Mouse (Mus musculus): ENCODE results near the gene Nck2. TPM values are rescaled to one million over a fixed set of nuclear protein-coding genes. Genes with fewer than 3 reads are reported as not detected.

The Nck2 gene
- total RNA-seq, 2 experiments from 2014 or later = 18.6 to 24.1 TPM

DNA sequence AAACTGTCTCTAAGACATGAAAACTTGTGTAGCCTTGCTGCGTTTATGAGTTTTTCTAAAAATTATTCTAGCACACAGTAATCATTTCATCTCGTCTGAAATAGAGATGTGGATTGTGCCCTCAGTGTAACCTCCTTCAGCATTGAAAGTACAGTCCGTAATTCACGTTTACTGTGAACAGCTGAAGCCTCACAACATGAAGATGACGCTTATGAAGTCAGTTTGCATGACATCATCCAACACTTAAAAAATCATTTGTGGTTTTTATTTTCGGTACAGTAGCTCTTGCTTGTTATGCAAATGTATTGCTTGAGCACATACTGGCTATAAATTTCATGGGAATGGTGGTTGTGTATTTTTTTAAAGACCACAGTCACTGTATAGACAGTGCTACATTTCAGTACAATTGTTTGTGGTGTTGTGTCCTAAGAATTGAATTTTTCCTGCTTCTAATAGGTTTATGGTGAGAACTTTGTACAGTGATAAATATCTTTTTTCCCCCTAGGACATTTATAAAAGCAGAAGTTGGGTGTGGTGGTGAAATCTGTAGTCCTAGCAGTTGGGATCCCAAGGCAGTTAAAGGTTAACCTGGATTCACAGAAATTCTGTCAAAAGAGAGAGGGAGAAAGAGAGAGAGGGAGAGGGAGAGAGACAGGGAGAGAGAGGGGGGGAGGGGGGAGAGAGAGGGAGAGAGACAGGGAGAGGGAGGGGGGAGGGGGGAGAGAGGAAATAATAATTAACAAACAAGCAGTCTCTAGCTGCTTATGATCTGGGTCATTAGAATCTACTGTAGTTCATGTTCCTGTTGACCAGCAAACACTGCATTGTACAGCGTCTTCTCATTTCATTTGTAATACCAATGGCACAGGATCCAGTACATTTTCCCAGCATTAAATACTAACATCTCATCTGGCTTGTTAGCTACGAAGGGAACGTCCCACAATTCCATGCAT lies 14.2 kb upstream of the Nck2 start:
- intact Hi-C loops (cut with DNase I; ENCODE audit: low total_unique reads) = no loop called here
- DNase-seq = no peak

DNA sequence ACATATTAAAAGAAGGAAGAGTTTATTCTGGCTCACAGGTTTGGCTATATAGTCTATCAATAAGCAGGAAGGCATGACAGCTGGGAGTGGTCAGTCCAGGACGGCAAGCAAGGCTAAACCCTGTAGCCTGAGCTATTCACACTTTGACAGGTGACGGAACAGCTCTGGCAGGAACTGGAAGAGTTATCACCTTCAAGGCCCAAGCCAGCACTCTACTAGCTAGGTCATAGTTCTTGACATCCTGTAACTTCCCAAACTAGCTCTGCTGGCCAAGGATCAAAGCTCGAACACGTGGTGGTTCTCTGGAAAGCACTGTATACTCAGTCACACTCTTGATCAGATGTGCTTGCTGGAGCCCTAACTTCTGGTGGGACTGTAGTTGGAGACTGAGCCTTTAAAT lies 10.5 kb upstream of the Nck2 start:
- intact Hi-C loops (cut with DNase I; ENCODE audit: low total_unique reads) = no loop called here
- DNase-seq = no peak

DNA sequence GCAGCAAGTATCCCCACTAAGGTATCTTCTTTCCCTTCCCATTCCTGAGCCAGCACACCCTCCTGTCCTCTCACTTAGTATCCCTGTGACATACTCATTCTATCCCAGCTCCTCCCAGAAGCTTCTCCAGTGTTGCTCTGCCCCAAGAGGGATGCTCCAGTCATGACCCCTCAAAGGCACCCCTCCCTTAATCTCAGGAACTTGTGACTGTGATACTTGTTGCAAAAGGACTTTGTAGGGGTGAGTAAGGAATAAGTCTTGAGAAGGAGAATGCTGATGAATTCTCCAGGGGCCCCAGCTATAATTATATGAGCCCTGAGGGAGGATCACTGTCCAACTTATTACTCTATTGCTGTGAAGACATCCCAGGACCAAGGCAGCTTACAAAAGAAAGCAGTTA lies 7.8 kb upstream of the Nck2 start:
- DNase-seq = no peak
- intact Hi-C loops (cut with DNase I; ENCODE audit: low total_unique reads) = no loop called here

DNA sequence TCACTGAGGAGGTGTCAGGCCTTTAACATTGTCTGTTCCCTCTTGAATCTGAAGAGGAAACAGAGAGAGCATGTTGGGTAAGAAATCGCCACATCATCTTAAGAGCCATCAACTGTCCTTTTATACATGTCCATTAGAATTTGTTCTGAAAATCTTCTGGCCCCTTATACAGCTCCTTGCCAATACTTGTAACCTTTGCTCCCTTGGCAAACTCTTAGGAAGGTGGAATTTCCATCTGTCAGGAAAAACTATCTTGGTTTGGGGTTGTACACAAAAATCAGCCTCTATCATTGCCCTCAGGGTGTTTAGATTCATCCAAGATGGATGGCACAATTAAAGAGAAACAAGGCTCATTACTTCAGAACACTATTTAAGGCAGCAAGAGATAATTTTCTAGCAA lies 5.1 kb upstream of the Nck2 start:
- intact Hi-C loops (cut with DNase I; ENCODE audit: low total_unique reads) = no loop called here
- no peak for DNase-seq

DNA sequence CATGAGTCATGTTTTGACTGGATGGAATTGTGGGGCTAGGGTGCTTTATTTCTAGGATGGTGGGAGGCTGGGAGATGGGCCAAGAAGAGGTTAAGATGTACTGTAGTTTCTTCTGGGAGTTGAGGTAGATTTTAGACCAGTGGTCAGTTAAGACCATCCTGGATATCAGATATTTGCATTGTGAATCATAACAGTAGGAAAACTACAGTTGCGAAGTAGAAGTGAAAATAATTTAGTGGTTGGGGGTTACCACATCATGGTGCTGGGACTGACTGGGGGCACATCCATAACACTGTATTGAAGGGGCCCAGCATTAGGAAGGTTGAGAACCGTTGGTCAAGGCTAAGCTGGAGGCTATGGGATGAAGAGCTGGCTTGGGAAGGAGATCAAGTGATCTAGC lies 1.8 kb upstream of the Nck2 start:
- no peak for DNase-seq
- intact Hi-C loops (cut with DNase I; ENCODE audit: low total_unique reads) = loop anchor here (10.0 kb wide), 2 partner anchors 78 to 192 kb away; no protein-coding TSS in a partner anchor

DNA sequence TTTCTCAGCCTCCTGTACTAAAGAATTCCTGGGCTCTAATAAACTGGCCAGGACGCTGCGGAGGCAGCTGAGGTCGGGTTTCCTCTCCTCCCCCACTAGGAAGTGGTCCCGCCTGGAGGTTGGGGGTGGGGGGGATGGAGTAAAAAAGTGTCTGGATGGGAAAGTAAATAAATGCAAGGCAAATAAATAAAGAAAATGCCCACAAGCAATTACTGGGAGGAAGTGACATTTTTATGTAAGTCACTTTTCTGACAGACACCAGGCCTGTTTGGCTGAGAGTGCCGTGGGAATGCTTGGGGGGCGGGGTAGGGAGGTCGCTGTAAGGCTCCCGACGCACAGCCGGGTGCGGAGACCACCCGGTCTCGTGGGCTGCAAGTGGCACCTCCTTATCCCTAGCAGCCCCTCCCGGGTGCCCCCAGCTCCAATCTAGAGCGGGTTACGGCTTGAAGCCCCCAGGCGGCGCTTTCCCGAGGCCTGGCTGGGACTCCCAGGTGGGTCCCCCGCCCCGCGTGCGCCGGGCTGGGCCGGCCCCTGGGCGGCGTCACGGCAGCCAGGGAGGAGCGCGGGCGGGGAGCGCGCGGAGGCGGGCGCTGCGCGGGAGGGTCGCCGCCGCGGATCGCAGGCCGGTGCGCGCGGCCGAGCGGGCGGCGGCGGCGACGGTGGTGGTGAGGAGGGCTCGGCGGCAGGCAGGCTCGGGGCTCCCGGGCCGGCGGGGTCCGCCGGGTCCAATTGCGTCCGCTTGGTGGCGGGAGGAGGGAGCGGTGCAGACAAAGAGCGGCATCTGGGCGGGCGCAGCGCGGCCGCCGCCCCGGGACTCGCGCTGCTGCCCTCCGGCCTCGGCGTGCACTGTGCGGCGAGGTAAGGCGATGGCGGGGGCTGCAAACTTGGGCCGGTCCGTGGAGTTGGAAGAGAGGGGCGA lies 1.1 kb downstream of the Nck2 start:
- peak; percentile 82 for DNase-seq
- intact Hi-C loops (cut with DNase I; ENCODE audit: low total_unique reads) = loop anchor here (10.0 kb wide), 2 partner anchors 81 to 189 kb away; no protein-coding TSS in a partner anchor

DNA sequence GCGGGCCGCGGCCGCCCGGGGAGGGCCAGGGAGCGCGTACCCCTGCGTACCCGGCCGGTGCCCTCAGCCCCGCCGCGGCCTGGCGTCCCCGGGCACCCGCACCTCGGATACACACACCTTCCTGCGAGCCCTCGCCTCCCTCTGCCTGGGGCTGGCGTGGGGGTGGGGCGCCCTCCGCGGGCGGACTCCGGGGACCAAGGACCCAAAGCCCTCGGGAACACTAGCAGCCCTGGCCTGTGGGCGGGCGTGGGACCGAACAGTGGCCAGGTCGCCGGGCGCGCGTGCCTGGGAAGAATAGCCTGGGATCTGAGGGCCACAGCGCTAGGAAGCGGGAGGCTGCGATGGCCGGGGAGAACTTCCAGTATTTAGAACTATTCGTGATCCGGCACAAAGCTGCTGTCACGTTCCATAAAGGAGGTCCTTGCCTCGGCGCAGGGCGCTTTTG lies 1.7 kb downstream of the Nck2 start:
- DNase-seq = peak; percentile 74
- intact Hi-C loops (cut with DNase I; ENCODE audit: low total_unique reads) = loop anchor here (10.0 kb wide), 2 partner anchors 81 to 189 kb away; no protein-coding TSS in a partner anchor

DNA sequence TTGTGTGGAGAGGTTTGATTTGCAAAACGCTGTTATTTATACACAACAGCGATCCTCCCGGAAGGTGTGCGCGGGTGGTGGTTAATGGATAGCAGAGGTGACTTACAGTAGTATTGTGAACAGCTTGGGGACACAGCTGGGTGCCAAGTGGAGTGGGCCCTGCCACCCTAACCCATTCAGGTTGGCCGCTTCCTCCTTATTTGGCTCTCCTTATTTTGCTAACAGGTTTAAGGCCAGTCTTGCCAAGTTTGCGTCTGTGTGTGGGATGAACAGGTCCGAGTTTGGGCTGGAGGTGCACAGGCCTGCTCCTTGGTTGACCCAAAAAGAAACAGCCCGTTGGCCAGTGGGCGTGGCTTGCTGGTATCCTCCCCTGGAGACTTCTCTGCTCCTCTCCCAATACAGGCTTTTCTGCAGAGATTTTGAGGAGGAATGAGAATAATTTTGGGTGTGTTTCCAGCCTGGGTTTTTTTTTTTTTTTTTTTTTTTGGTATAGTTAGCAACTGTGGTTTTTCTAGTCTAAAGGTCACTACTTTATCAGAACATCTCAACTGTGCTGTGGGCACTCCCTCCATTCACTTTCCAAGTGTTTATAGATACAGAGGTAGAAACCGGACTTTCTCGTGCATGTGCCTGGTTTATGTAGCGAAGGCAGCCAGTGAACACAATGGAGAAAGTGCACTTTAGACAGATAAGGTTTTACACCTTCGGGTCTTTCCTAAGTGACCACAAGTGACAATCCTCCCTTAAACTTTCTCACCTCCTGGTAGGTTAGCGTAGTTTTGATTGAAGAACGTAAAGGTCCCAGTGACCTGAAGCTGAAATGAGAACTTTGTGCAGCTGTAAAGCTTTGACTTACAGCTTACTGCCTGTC lies 2.6 kb downstream of the Nck2 start:
- intact Hi-C loops (cut with DNase I; ENCODE audit: low total_unique reads) = loop anchor here (10.0 kb wide), 2 partner anchors 82 to 188 kb away; no protein-coding TSS in a partner anchor
- peak; percentile 63 for DNase-seq

DNA sequence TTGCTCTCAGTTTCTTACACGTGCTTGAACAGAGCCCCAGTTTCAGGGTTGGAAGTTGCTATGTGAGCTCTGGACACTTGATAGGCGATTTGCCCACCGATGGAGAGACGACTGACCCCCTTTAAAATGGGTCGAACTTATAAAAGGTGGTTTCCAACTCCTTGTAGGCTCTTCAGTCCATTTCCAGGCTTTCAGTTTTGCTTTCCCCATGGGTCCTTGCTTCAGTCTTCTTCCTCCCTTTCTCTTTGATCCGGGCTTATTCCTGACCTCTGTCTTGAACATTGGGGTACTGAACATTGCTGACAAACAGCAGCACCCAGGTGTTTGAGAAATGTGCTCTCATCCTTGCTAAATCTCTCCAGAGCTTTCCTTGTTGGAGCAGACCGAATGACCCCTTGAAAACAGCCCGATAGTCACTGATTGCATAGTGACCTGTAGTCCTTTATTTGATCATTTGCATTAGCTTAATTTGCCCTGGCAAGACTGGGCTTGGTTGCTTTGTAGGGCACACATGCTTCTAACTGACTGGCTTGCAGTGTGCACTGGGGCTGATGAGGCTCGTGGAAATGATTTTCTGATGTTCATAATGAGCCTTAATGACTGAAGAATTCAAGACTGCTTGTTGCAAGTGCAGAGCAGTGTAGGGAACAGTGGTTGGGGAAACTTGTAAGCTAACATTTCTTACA lies 3.4 kb downstream of the Nck2 start:
- DNase-seq = no peak
- intact Hi-C loops (cut with DNase I; ENCODE audit: low total_unique reads) = loop anchor here (10.0 kb wide), 2 partner anchors 83 to 187 kb away; no protein-coding TSS in a partner anchor

DNA sequence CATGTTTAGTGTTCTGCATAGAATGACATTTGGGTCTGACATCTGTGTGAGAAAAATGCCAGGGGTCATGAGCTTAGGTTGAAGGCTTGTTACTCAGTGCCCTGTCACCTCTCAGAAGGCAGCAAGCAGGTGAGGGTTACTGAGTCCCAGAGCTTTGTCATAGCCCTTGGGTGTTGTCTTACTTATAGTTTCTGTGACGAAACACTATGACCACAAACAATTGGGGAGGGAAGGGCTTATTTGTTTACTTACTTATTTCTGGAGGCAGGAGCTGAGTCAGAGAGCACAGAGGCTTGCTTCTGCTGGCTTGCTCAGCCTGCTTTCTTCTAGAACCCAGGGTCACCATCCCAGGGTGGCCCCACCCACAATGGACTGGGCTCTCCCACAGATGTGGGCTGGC lies 6.4 kb downstream of the Nck2 start:
- intact Hi-C loops (cut with DNase I; ENCODE audit: low total_unique reads) = loop anchor here (5.0 kb wide), 1 partner anchor 154 kb away; no protein-coding TSS in a partner anchor
- DNase-seq = no peak

DNA sequence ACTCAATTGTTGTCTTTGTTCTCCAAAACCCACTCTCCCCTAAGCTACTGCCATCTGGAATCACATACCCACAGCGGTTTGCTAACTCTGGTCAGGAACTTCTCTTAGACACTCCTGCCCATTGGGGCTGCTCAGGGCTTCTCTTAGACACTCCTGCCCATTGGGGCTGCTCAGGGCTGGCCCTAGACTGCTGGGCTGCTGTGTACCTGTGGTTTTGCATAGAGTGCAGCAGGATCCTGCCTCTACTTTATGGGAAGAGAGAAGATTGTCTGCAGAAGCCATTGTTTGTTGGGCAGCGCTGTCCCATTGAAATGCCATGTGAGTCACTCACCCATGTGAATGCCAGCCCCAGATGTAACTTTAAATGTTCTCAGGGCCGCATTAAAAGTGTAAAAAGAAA lies 9.3 kb downstream of the Nck2 start:
- intact Hi-C loops (cut with DNase I; ENCODE audit: low total_unique reads) = loop anchor here (5.0 kb wide), 1 partner anchor 156 kb away; no protein-coding TSS in a partner anchor
- DNase-seq = no peak

DNA sequence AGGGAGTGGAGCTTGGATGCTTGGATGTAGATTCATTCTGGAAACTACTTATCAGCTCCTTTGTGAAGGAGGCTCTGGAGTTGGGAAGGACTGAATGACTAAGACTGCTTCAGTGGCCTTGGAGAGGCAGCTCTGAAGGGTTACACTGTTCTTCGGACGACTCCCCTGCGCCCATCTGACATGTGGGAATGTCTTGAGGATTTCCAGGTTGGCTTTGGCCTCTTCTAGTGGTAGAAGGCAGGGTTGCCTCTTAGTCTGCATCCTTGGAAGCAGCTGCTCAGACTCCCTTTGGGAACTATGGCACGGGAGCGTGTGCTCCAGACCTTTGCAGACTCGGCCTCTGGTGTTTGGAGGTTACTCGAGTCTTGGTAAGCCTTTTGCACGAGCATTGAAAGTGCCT lies 10.4 kb downstream of the Nck2 start:
- intact Hi-C loops (cut with DNase I; ENCODE audit: low total_unique reads) = loop anchor here (5.0 kb wide), 1 partner anchor 157 kb away; no protein-coding TSS in a partner anchor
- no peak for DNase-seq

DNA sequence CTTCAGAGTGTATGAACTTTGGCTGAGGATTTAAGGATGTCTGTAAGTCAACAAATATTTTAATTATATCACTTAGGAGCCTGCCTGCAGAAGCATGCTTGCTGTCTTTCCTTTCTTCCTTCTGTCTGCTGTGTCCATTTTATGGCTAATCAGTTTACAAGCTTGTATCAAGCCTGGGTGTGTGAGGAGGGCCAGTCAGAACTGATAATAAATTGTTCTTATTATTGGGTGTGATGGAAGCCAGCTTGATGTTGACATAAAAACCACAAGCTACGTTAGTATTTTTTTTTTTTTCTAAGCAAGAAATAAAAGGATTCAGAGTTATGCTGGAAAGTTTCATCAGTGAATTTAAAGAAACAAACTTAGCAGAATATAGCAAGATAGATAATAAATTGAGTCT lies 10.8 kb downstream of the Nck2 start:
- DNase-seq = no peak
- intact Hi-C loops (cut with DNase I; ENCODE audit: low total_unique reads) = no loop called here

DNA sequence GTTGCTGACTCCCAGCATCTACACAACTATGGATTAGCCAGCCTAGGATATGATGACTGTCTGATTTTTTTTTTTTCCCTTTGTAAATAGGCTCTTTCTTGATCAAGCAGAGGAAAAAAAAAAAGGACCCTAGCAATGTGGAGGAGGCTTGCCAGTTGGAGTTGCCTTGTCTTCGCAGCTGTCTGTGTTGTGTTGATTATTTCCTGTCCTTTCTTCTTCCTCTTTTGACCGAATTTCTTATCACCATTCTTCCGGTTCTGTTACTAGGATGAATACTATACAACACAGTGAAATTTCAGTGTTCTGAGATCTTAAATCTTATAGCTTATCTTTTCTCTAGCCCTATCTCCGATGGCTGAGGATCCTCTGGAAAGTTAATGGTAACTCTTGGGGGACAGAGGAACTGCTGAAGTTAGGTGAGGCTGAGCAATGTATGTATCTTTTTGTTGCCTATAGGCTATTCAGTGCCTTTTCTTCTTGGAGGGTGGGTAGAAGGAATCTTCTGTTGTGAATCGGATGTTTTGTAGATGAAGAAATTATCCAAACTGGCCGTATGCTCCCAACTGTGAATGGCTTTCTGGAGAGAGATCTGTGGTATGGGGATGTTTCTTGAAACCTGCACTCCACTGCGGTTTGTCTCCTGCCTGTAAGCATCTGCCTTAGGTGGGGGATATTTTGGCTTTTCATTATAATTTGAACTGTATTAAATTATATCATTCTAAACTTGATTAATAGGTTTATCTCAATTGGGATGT lies 12.8 kb downstream of the Nck2 start:
- no peak for DNase-seq
- intact Hi-C loops (cut with DNase I; ENCODE audit: low total_unique reads) = no loop called here

DNA sequence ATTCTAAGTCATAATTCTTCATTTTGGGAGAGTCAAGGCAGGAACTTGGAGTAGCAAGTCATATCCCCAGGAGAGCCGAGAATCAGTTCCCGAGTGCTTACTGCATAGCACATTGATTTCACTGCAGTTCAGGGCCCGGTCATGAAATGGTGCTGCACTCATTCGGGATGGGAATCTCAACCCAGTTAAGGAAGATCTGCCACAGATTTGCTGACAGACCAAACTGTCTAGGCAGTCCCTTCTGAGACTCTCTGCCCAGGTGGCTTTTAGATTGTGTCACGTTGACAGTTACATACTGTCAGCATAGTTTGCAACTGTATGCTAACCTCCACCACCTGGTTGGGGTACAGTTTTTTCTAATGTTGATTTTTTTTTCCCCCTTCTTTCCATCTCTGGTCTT lies 16.1 kb downstream of the Nck2 start:
- intact Hi-C loops (cut with DNase I; ENCODE audit: low total_unique reads) = loop anchor here (10.0 kb wide), 1 partner anchor 64 kb away; no protein-coding TSS in a partner anchor
- no peak for DNase-seq

DNA sequence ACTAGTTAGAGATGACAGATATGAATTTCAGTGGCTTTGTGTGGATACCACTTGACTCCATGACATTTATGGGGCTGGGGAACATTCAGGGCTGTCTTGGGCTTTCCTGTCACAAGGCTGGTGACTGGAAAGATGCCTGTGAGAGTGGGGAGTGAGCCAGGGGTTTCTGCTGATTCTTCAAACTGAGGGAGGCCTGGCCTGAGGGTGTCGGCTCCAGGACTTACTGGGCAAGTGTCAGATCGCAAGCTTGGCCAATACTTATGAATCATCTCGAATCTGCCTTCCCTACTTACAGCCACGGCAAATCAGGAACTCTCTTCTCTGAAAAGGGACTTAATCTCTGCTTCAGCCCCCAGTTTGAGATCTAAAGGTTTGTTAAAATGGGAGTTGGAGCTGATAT lies 18.3 kb downstream of the Nck2 start:
- DNase-seq = peak; percentile 76
- intact Hi-C loops (cut with DNase I; ENCODE audit: low total_unique reads) = loop anchor here (10.0 kb wide), 1 partner anchor 62 kb away; no protein-coding TSS in a partner anchor

DNA sequence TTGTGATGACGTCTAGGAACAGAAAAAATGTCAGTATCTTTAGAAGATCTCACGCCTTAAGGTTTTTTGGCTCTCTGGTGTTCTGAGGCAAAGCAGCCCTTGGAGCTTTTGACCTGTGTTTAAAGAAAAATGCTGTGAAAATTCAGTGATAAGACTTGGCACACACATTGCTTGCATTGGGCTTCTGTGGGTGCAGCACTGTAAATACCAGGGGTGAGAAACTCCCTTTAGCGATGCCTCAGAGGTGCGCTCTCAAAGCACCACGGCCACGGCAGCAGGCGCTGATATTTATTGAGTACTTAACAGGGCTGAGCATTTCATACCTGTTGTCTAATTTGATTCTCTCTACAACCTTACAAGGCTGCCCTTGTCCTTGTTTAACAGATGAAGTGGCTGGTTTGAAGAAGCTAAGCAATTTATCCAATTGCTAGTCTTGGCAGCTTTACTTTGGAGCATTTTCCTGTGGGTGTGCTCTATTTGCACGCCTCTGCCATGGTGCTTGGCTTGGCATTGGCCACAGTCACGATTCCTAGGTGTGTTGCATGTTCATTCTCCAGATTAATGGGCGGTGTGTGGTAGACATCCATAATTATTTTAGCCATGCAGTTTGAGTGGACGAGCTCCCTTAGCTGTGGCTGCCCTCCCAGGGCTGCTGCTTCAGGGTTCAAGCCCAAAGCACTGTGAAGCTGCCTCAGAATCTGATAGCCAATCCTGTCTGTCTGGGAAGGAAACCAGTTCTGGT lies 19.7 kb downstream of the Nck2 start:
- intact Hi-C loops (cut with DNase I; ENCODE audit: low total_unique reads) = loop anchor here (10.0 kb wide), 1 partner anchor 61 kb away; no protein-coding TSS in a partner anchor
- no peak for DNase-seq
